Mouse (Mus musculus) right cerebral cortex, adult 18-20 months (tissue): ENCODE measurements around the gene Rnf220.

Source experiments
- DNase-seq: peaks from one replicate; pipeline ENCODE4 v3.0.0; 2022; ENCODE audit warnings: mixed read lengths

The Rnf220 gene

DNA sequence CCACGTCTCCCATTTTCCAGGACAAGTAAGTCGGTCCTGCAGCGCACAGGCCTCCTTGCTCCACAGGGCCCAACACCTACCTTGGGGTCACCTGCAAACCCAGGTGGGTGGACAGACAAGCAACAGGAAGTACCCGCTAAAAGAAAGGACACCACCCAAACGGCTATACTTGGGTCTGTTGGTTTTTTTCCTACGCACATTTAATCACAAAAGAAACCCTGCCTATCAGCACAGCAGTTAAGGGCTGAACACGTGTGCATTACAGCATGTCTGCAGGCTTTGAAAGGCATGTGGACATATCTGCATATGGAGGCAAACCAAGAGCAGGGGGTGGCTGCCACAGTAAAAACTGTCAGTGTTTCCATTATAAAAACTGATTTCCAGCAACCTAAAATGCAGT lies 10.7 kb downstream of the Rnf220 start:
- no peak for DNase-seq

DNA sequence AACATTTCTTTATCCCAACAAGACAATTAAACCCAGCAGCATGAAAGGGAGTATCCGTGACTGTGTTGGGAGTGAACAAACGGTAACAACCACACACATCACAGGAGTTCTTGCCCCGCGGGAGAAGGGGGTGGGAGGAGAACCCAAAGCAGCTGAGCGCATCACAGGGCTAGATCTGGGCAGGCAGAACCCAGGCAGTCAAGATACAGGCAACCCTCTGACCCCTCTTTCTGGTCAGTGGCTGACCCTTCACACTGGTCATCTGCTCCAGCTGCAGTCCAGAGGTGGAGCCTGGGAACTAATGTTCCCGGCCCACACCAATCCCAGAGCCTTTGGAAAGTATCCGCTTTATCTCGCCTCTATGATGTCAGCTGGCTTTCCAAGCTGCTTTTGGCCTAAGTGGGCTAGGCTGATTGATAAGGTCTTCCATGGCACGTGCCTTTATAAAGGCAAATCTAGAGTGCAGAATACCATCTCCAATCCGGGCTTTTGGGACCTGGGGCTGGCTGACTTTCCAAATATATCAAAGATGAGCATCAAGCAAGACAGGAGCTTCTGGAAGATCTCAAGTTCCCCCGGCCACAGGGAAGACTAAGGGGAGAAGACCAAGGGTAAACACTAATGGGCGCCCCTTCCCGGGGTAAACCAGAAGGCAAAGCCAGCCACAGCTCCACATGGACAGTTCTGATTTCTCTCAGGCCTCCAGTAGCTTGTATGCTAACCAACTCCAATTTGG lies 11.6 kb downstream of the Rnf220 start:
- DNase-seq, result no peak

DNA sequence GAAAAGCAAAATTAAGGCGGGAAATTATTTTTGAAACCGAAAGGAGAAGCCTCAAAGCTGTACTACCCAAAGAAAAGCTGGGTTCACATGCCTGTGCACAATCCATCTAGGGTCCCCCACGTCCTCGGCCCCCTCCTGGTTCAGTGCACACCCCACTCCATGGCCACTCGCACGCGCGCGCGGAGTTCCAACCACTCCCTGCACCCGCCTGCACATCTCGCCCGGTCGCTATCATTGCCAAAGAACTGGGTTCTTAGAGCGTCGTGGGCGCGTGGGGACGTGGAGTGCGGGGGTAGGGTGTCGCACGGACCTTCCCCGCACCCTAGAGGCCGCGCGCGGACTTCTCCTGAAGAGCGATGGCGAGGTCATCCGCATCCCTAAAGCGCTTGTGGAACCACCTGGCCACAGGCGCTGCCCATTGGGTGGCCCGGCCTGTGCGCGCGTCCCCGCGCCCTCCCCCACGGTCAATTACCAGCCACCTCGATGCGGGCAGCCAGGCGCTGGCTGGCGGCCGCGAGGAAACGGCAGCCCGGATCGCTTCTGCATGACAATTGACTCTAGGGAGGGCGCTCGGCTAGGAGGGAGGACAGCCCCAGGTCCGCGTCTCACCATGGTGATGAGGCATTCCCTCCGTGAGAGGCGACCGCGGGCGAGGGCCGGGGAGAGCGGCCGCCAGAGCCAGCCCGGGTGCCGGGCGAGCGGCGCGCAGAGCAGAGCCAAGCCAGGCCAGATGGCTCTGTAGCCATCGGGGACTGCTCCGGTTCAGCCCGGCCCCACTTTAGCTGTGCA lies 12.4 kb downstream of the Rnf220 start:
- DNase-seq, result peak; percentile 43

DNA sequence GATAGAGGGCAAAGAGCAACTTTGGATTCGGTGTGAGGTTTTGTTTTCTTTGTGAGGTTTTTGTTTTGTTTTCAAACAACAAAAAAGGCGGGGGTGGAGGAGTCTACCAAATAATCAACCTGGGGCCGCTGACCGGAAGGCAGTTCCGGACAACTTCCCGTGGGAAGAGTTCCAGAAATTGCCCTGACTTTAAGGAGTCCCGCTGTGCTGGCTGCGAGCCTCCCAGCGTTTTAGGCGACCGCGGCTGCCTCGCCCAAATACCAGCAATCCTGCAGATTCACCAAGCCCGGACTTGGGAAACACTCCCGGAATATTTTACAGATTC lies 13.0 kb downstream of the Rnf220 start:
- DNase-seq, result no peak

DNA sequence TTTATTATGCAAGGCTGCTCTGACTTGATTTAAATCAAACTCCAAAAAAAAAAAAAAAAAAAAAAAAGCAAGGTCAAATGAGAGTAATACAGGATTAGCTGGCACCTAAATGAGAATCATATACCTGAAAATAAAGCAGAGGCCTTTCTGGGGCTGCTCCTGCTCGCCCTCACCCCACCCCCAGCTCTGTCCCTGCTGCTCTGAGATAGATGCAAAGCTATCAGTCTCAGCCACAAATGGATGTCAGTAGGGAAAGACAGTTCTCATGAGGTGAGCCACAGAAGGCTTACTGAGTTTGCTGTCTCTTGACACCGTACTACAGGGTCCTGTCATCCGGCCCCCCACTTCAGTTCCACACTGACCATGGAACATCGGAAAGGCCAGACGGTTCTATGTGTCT lies 14.7 kb downstream of the Rnf220 start:
- DNase-seq, result no peak

DNA sequence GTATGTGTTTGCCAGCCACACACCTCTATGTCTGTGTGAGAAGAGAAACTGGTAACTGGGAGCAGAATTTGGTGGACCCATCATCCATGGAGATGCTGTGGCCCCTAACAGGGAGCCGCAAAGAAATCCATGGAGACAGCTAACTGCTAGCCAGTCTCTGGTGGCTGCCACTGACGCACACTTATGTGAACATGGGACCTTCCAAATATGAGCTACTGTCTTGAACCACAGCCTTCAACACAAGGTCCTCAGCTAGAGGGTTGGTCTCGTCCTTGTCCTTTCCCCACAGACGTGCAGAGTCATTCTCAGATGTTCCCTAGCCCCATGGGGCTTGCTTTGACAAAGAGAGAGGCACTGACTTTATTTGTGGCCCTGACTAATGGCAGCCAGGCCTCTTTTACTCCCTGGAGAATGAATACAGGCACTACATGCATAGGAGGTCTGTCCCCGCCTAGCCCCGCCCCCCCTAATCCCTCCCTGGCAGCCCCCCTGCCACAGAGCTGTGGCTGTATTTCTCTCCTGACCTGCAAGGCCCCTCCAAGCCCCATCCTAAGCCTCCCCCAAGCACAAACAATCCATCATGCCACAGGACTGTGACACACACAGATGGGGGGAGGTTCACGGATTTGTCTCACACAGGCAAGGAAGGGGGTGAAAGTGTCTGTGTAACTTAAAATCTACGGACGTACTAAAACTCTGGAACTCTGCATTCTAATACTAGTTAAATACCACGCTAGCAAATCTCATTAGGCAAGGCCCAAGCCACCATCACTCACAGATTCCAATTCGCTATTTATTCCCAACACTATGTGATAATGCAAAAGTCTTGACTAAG lies 16.0 kb downstream of the Rnf220 start:
- no peak for DNase-seq

DNA sequence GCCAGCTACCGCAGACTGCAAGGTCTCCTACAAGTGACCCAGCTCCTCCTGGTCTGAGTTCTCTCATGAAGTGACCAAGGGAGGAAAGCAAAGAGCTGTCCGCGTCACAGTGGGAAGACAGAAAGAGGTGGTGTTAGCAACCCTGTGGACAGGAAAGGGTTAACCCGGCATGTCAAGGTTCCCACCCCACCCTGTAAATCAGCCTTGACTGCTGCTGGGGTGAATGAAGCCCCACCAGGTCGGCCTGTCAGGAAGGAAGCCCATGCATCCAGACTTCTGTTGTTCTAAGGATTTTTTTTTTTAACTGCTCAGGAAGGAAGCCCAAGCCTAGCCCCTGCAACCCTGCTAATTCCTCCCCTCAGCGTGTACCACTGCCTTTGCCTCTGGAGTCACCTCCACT lies 16.9 kb downstream of the Rnf220 start:
- no peak for DNase-seq

DNA sequence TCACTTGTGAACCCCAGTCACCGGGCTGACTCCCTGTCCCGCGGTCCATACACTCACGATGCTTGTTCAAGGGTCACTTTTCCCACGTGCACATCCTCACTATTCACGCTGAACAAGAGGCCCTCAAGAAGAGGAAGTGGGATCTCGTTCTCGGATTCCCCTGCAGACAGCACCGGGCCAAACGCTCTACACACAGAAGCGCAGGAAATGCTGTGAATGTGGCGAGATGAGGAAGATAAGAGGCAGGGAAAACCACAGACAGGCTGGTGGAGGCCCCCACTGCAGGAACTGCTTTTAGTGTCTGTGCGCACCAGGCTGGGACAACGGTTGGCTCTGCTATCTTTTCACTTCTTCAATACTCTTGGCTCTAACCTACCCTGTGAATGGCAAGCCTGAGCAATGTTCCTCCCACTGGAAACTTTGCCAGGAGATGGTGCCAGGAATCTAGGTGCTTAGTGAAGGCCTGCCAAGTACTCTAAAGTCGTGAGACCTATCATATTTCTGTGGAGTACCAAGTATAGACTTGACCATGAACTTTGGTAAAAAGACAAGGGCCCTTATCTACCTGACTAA lies 18.7 kb downstream of the Rnf220 start:
- no peak for DNase-seq

DNA sequence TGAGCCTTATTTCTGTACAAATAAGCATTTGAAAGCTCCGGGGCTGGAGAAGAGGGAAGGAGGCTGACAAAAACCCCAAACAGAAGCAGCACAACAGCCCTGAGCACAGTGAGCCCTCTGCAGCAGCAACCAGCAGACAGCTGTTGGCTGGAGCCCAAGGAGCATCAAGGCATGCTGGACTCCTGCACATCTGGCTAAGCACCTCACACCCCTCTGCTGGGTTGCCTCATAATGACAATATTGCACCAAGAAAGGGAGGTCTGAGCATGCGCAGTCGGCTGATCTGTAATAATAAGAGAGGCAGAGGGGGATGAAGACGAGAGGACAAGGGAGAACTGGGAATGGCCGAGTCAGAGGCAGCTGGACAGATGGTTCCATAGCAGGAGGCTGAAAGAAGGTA lies 19.5 kb downstream of the Rnf220 start:
- no peak for DNase-seq

DNA sequence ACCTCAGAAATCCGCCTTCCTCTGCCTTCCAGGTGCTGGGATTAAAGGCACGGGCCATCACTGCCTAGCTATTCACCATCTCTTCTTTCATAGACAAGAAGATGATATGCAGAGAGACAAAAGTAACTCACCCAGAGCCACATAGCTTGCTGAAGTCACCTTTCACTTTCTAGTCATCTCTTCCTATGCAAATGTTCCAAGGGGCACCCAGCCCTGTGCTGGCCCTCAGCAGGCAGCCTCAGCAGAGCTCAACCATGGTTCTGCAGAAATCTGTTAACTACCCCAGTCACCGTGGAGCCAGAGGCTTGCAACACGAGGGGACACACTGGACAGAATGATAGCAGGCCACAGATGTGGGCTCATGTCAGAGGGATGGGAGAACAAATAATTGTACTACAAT lies 20.1 kb downstream of the Rnf220 start:
- no peak for DNase-seq

DNA sequence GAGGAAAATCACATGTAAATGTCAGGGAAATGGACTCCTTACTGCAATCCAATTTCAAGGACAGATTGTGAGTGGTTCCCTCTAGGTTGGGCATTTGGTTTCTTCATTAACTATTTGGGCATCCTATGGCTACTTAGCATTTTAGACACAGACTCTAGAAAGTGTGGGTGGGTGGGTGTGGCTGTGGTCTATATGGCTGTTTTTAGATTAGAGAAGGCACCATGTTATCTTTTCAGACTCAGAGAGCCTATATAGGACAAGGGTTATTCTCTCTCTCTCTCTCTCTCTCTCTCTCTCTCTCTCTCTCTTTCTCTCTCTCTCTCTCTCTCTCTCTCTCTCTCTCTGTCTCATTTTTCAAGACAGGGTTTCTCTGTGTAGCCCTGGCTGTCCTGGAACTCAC lies 20.5 kb downstream of the Rnf220 start:
- DNase-seq, result no peak

DNA sequence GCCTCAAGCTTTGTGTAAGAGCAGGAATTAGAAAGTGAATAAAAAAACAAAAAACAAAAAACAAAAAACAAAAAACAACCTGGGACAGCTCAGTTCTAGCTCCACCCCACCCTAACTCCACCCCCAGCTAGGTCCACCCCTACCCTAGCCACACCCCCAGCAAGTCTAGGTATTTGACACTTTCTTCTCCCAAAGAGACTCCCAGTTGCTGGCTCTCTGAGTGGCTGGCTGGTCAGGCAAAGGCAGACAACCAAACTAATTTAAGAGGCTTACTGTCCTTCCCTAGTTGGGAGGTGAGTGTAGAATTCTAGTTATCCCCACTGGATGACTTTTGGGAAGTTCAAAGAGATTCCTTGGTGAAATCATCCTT lies 22.9 kb downstream of the Rnf220 start:
- DNase-seq, result no peak

DNA sequence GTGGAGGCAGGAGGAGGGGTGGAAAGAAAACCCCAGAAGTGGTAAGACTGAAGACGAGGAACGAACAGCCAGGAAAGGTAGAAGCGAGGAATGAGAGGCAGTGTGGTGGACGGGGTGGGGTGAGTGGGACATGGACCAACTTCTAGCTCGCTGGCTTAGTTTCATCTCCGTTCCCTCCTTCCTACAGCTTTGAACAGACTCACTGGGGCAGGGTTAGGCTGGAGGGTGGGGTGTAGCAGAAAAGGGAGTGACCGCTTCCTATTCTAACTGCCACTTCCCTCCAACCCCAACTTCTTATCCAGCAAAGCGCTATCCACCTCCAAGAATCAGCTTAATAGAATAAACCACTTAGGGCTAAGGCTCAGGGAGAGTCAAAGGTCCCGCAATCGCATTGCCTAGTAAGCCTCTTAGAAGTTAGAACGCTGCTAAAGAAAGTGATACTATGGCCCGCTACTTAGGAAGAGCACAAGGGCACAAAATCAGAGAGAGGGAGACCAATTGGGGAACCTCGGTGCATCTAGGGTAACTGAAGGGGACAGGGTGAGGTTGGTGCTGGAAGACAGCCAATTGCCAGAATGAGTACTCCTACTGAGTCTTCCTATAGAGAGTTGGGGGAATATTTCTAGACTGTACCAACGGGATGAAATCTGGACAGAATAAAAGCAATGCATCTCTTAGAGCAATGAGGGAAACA lies 23.4 kb downstream of the Rnf220 start:
- DNase-seq, result no peak

DNA sequence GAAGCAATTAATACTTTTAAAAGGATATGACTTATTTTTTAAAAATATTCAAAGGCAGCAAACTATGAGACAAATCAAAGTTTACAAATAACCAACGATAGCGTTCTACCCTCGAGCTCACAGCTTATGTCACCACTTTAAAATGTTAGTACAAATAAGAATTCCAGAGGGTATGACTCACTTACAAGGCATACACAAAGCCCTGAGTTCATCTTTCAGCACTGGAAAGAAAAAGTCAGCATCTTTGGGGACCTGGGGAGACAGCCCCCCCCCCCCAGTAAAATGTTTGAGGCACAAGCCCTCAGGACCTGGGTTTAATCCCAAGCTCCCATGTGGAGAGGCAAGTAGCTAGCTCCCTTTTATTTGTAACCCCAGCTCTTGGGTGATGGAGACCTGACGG lies 27.4 kb downstream of the Rnf220 start:
- DNase-seq, result no peak

DNA sequence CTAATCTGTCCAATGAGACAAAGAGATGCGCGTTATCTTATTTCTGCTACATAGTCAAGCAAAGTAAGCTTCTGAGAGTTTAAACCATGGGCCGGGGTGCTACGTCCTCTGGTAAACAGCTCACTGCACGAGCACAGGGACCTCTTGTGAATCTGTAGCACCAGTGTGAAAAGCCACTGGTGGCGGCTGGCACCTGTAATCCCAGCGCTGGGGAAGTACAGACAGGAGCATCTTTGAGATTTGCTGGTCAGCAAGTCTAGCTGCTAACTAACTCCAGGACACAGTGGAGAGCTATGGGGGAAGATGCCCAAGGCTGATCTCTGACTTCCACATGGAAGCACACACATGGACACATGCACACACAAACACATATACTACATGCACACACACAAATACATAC lies 28.9 kb downstream of the Rnf220 start:
- no peak for DNase-seq

DNA sequence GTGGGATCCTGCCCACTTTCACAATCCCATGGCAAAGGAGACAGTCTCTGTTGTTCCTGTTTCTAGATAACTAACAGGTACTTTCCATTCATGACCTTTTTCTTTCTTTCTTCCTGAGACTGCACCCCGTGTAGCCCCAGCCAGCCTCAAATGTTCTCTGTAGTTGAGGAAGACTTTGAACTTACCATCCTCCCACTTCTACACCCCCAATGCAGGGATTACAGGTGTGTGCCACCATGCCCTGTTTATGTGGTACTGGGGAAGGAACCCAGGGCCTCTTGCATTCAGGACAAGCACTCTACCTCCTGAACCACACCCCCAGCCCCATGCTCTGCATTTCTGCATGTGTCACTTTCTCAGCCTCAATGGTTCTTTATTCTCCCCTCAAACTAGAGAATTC lies 47.7 kb downstream of the Rnf220 start:
- DNase-seq, result no peak

DNA sequence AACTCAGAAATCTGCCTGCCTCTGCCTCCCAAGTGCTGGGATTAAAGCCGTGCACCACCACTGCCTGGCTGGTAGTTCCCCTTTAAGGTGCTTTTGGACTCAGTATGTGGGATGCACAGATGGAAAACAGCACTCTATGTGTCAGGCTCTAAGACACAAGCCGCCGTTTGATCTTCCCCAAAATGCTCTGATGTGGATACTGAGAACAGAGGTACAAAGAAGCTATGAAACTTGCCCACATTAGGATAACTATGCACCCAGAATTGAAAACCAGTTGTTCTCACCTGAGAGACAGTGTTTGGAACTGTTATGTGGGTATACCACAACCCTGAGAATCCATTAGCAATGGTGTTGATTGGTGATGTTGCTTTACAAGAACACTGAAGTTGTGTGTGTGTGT lies 48.9 kb downstream of the Rnf220 start:
- DNase-seq, result no peak

DNA sequence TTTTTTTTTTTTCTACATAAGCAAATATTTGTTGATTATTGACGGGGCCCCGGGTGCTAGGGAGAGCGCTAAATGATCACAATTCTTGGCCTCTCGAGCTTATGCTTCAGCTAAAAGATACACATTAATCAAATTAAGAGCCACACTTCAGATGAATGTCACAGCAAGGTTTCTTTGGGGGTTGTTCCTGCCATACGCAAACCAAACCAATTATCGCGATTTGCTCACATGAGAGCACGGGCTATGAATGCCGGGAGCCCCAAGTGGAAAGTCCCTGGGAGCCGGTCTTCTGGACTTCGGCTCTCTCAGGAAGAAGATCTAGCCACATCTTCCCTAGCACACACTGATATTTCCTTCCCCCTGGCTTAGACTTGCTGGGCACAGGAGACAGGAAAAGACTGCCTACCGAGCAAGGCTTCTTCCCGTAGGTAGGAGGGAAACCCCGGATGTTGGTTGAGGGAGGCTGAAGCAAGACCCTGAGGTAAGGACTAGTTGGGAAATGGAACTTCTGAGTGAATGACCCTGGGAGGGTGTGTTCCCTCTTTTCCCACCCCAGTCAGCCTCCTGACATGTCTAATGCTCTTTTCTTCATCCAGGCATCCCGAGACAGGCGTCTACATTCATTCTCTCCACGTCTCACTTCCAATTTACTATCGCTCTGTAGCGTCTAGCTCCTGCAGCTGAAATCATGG lies 51.2 kb downstream of the Rnf220 start:
- no peak for DNase-seq

DNA sequence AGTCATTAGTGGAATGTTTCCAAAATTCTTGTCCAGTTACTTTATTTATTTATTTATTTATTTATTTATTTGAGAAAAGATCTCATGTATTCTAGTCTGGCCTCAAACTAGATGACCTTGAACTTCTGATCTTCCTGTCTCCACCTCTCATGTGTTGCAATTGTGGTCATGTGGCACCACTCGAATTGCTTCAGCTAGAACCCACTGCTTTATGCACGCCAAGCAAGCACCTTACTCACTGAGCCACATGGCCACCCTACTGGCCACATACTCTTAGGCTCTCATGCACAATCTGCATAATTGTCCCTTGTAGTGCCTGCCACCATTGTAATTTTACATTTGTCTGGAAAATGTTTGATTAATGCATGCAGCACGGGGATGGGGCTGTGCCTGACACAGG lies 57.9 kb downstream of the Rnf220 start:
- DNase-seq, result no peak

DNA sequence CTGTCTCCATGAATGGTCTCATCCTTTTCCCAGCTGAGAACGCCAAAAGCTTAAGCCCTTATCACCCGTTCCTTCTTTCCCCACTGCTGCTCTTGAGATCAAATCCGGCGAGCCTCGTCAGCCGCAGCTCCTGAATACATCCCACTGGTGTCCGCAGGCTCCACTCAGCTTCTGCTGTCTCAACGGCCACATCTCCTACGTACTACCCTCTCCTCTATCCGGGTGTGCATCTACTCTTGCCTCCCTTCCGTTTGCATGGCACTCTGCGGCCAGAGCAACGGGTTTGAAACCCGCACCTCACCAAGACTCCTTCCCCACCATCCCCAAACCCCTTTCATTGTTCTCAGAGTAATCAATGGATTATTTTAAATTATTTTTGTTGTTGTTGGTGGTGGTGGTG lies 58.8 kb downstream of the Rnf220 start:
- DNase-seq, result no peak

DNA sequence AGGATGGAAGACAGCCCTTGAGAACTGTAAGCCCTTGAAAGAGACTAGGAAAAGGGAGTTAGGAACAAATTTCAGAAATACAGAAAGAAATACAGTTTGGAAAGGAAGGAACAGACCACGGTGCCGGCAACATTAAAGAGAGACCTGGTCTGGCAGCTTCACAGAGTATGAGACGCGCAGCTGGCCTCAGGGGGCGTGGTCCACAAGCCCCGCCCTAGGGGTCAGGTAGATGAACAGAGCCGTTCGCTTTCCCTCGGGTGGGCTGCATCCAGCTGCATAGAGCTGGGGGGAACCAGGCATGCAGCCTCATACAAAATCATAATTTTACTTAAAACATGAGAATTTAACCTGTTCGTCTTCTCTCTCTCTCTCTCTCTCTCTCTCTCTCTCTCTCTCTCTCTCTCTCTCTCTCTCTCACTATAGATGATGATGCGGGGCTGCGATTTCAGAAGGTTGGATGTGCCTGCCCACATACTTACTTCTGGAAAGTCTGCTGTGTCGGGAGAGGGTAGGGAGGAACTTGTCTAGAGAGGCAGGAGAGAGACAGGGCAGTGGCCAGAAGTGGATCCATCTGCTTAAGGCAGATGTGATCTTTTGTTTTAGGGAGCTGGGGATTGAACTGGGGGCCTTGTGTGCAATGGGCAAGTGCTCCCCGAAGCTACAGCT lies 59.7 kb downstream of the Rnf220 start:
- no peak for DNase-seq

DNA sequence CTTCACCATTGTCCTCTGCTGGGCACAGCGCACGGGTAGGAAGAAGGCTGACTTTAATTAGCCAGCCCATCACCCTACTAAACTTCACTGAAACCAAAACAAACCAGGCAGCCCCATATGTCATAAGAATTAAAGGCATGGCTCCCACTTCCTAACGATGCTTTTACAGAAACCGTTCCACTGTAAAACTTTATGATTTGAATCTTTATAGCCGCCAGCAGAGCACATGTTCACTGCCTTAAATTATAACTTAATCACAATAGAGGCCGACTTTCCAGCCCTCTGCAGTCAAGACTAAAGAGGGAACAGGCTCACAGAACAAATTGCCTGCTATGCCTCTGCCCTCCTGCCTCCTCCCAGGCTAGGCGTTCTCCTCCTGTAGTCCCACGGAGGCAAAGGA lies 62.5 kb downstream of the Rnf220 start:
- no peak for DNase-seq
